Comparison of ENCODE assay signal across 10 mouse cellular contexts in the genomic region with DNA sequence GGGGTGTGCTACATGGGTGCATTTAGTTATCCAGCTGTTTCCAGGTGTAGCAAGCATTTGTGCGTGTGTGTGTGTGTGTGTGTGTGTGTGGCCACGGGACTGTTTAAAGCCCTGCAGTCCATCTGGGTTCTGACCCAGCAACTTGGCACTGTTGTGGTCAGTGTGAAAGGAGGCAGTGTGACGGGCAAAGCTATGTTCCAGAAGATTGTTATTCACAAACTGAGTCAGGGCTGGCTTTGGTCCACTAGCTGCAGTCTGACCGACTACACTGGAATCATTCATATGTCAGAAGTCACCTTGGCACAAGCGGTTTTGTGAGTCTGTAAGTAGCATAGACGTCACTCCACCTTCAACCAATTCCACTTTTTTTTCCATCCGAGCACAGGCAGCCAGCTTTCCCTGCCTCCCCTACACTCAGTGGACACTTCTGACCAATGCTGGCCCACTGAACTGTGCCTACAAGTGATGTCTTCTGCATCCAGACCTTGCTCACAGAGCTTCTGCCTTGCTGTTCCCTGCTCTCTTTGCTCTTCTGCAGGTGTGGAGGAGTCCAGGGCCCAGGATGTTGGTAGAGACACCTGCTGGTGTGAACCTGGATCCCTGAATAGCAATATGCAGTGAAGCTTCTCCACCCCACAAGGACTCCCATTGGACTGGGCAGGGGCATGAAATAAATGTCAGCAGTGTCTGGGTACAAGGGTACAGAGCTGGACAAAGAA.
DNase-seq lines count a peak whose midpoint lies in the region; ATAC-seq lines count a peak whose summit lies in the region.
"Had no signal": no experiment of that assay in that cellular context is flagged by ENCODE, and none has a peak within 500 bp of the region (broad histone marks: within the 10 kb centered on the region; RNA-seq: fewer than 3 reads in every experiment).

No protein-coding gene starts in this region.

- no peak for ATAC-seq in cerebellum, adult (ENCODE audit: insufficient number of reproducible peaks, low FRiP score, low TSS enrichment)
- ATAC-seq in erythroid progenitor cell, adult 5-6 weeks (replicated peaks; ENCODE audit: low FRiP score, poor library complexity, severe bottlenecking), result no peak
- ATAC-seq: inflammation-experienced regulatory T-cells, adult 6 months had no signal

- DNase-seq in cerebellum, adult 11-12 months, result peak; percentile 11
- peak; percentile 58 for DNase-seq in layer of hippocampus, adult 11-12 months (ENCODE audit: low spot score)
- no peak for DNase-seq in layer of hippocampus, postnatal 25 days (ENCODE audit: extremely low spot score in 1 of 2, low spot score in 1 of 2)
- peak; percentile 54 for DNase-seq in right cerebral cortex, postnatal 10 days (ENCODE audit: low spot score in 2 of 2)
- no peak for DNase-seq in right cerebral cortex, postnatal 14 days
- DNase-seq in testis, postnatal 10 days (ENCODE audit: low spot score), result no peak
- DNase-seq: thymus, postnatal 4 days had no signal

Comparison
In these comparisons a context has a peak if more than half of its experiments do, and no peak if none do; other contexts are left out.
1. DNase-seq: peak in cerebellum, adult 11-12 months (single experiment), layer of hippocampus, adult 11-12 months (single experiment) and right cerebral cortex, postnatal 10 days (2 of 2); none in layer of hippocampus, postnatal 25 days (0 of 2), right cerebral cortex, postnatal 14 days (single experiment) and testis, postnatal 10 days (single experiment).